Mouse (Mus musculus) small intestine, adult 2 months (tissue): ENCODE measurements around the gene Slc15a3.

Source experiments
- CTCF ChIP-seq: fragments of 200-500 bp; IDR thresholded peaks from 2 replicates; pipeline ENCODE4 v1.5.1; 2012; ENCODE audit warnings: low read depth, mild to moderate bottlenecking, control low read depth, inconsistent platforms, low read length, moderate library complexity, mixed read lengths; ENCODE audit not compliant: insufficient replicate concordance, insufficient read length; ENCODE audit errors: extremely low read depth
- POLR2A ChIP-seq: fragments of 200-500 bp; IDR thresholded peaks from 2 replicates; pipeline ENCODE4 v1.6.1; 2012; ENCODE audit warnings: low read depth, mild to moderate bottlenecking, control low read depth, inconsistent platforms, low read length, moderate library complexity

GRCm38 (mm10) chr19:10811471-10811870 lies 28.1 kb upstream of the Slc15a3 start:
- TF ChIP-seq CTCF: no peak
- no peak for TF ChIP-seq POLR2A
